Mouse (Mus musculus) neural tube, embryonic 14.5 days (tissue): ENCODE measurements around the gene Tmc8. TPM values are rescaled to one million over a fixed set of nuclear protein-coding genes. Genes with fewer than 3 reads are reported as not detected.

ENCODE experiments used
- ATAC-seq: fragments of 200-750 bp; cut with Nextera tagmentation; 2 replicates; pipeline ENCODE4 v1.8.0; 2017; ENCODE audit warnings: low read depth, mild to moderate bottlenecking, moderate TSS enrichment, moderate library complexity
- H3K27ac ChIP-seq: fragments of 300-500 bp; sonication (generic); 2 replicates; pipeline ENCODE4 v1.5.1; 2014; ENCODE audit warnings: low read depth, mild to moderate bottlenecking, control low read depth, low read length, moderate library complexity, mixed read lengths
- H3K27me3 ChIP-seq: fragments of 300-500 bp; sonication (generic); 2 replicates; pipeline ENCODE4 v1.6.1; 2014; ENCODE audit warnings: low read length; ENCODE audit not compliant: control insufficient read depth, insufficient read depth
- H3K36me3 ChIP-seq: fragments of 300-500 bp; sonication (generic); 2 replicates; pipeline ENCODE4 v1.6.1; 2014; ENCODE audit warnings: low read length, mixed read lengths; ENCODE audit not compliant: control insufficient read depth, insufficient read depth
- H3K4me1 ChIP-seq: fragments of 300-500 bp; sonication (generic); 2 replicates; pipeline ENCODE4 v1.6.1; 2014; ENCODE audit warnings: low read length; ENCODE audit not compliant: control insufficient read depth, insufficient read depth
- H3K4me2 ChIP-seq: fragments of 300-500 bp; sonication (generic); 2 replicates; pipeline ENCODE4 v1.6.1; 2014; ENCODE audit warnings: mild to moderate bottlenecking, low read depth, low read length, control low read depth
- H3K4me3 ChIP-seq: fragments of 300-500 bp; sonication (generic); 2 replicates; pipeline ENCODE4 v1.5.1; 2014; ENCODE audit warnings: low read depth, low read length, control low read depth, mixed read lengths
- H3K9ac ChIP-seq: fragments of 300-500 bp; sonication (generic); replicated peaks from 2 replicates; pipeline ENCODE4 v1.6.1; 2014; ENCODE audit warnings: low read depth, mild to moderate bottlenecking, control low read depth, low read length, mixed read lengths
- H3K9me3 ChIP-seq: fragments of 300-500 bp; sonication (generic); 2 replicates; pipeline ENCODE4 v1.6.1; 2016; ENCODE audit warnings: low read length; ENCODE audit not compliant: control insufficient read depth
- WGBS: fragments of 180-500 bp; shearing (Covaris S2); extraction: QIAGEN DNeasy Blood & Tissue Kit; methylation state at CpG from one replicate; pipeline ENCODE4 v1.1.7; 2014; 5-methylcytosine and 5-hydroxymethylcytosine counted together
- polyA plus RNA-seq: library from polyadenylated mRNA; unstranded; fragments of >200 nt; fragmentation: Nextera tagmentation; extraction: Ambion mirVana; gene quantifications from 2 replicates; pipeline ENCODE4 v1.2.1, GENCODE M21; 2014

The Tmc8 gene
- polyA plus RNA-seq, 1 experiment from 2014 or later, result 0.64 TPM

DNA sequence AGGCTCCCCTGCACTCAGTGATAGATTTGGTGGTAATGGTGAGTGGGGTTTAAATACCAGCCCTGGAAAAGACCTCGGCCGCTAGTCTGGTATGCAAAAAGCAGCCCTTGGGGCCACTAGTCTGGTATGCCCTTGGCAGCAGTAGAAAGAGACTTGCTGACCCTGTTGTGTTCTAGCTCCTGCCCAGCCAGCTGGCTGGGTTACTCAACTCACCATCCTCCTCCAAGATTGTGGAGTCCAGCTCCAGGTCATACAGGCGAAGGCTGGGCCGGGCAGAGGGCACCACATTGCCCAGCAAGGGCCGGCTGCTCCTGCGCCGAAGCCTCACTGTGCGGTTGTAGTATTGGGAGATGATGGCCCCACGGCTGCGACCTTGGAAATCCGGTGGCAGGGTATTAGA is 3.8 kb upstream of the Tmc8 start:
- peaks cover 22% of the 10 kb centered on the region for H3K4me1 ChIP-seq
- no peaks in the 10 kb centered on the region for H3K9me3 ChIP-seq
- no peak for ATAC-seq
- H3K36me3 ChIP-seq, result no peaks in the 10 kb centered on the region
- no peak overlapping the region for H3K9ac ChIP-seq
- H3K27ac ChIP-seq, result no peak overlapping the region
- 93% methylated on average over 11 of the region's 11 CpGs for WGBS
- no peaks in the 10 kb centered on the region; the same call in 1 of the 2 replicates for H3K27me3 ChIP-seq
- no peak overlapping the region for H3K4me3 ChIP-seq
- no peak overlapping the region for H3K4me2 ChIP-seq

DNA sequence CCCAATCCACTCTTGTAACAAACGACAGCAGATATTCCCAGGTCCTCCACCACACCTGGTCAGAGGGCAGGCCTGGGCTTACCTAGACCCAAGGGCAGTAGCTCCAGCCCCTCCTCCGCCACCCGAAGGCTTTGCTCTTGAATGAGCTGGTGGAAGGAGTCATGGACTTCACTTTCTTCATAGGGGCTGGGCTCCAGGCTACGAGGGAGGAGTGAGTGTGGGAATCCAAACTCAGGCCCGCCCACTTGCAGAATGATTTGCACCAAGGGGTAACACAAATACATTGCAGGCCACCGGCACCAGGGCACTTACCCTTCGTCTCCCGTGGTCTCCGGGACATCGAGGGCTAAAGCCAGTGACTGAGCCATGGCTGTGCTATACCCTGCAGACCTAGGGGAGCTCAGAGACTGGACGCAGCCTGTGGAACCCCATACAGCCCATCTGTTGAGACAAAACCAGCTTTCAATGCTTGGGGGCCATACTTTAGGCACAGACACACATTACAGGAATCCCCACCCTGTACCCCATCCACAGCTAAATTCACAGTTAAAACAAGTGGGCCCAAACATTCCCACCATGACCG is 2.9 kb upstream of the Tmc8 start:
- Histone ChIP-seq H3K4me2 (peak overlapping the region; percentile 22; the same call in 1 of the 2 replicates), H3K36me3 (no peaks in the 10 kb centered on the region), H3K27ac (peak overlapping the region; percentile 61), H3K9me3 (no peaks in the 10 kb centered on the region), H3K9ac (no peak overlapping the region), H3K27me3 (no peaks in the 10 kb centered on the region; the same call in 1 of the 2 replicates), H3K4me3 (no peak overlapping the region), H3K4me1 (peaks cover 27% of the 10 kb centered on the region)
- ATAC-seq, result no peak
- WGBS, result 46% methylated on average over 12 of the region's 12 CpGs

DNA sequence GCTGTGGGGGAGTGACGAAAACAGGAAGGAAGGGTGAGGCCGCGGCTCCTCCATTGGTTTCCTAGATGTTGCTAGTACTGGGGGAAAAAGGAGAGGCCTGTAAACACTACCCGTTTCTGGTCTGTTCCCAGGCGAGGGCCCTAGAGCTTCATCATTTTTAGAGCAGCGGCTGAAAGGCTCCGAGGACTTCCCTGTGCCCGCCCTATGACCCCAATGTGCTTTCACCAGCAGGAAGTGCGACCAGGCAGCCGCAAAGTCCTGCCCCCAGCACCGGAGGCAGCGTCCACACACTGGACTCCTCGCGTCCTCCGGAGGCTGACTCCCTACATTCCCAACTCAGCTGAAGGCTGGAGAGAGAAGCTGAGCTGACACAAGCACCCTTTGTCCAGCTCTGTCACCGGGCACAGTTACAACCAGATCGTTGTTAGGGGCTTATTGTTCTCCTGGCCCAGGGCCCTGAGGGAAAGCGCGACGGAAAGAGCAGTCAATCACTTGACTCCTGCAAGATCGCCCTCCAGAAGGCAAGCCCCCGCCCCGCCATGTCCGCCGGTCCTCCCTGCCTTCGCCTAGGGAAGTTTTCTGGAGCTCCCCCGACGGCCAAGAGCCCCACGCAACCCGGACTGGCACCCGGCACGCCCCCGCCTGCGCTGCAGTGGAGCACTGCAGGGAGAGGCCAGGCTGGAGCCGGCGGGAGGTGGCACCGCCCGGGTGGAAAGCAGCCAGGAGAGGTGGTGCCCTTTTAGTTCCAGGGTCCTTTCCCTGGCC is 2.3 kb upstream of the Tmc8 start:
- H3K4me3 ChIP-seq, result peak overlapping the region; percentile 24
- H3K4me2 ChIP-seq, result peak overlapping the region; percentile 41
- H3K4me1 ChIP-seq, result peaks cover 27% of the 10 kb centered on the region
- H3K27me3 ChIP-seq, result no peaks in the 10 kb centered on the region; the same call in 1 of the 2 replicates
- 3% methylated on average over 34 of the region's 38 CpGs for WGBS
- peak; percentile 33; the same call in 1 of the 2 replicates for ATAC-seq
- H3K9ac ChIP-seq, result peak overlapping the region; percentile 2; the same call in 1 of the 2 replicates
- H3K36me3 ChIP-seq, result no peaks in the 10 kb centered on the region
- no peaks in the 10 kb centered on the region for H3K9me3 ChIP-seq
- peak overlapping the region; percentile 61 for H3K27ac ChIP-seq

DNA sequence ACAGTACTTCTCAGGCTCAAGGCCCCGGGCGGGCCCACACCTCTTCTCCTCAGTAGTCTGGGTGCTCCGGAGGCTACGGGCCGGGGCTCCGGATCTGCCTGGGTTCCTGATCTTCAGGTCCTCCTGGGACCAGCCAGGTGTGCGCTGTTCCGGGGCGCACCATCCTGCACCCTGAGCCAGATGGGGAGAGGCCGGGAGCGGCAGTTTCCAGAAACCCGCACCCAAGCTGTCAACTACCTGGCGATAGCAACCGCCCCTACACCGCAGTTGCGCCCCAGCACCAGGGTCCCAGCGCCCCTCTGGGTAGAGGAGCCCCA is 1.7 kb upstream of the Tmc8 start:
- Histone ChIP-seq H3K9ac (0 out of 2 replicates have a peak overlapping the region, but pooled peaks have one; percentile 2), H3K9me3 (no peaks in the 10 kb centered on the region), H3K4me2 (peak overlapping the region; percentile 41), H3K36me3 (no peaks in the 10 kb centered on the region), H3K4me3 (peak overlapping the region; percentile 24), H3K4me1 (peaks cover 27% of the 10 kb centered on the region), H3K27ac (peak overlapping the region; percentile 61), H3K27me3 (no peaks in the 10 kb centered on the region; the same call in 1 of the 2 replicates)
- ATAC-seq, result no peak
- 2% methylated on average over 16 of the region's 17 CpGs for WGBS

DNA sequence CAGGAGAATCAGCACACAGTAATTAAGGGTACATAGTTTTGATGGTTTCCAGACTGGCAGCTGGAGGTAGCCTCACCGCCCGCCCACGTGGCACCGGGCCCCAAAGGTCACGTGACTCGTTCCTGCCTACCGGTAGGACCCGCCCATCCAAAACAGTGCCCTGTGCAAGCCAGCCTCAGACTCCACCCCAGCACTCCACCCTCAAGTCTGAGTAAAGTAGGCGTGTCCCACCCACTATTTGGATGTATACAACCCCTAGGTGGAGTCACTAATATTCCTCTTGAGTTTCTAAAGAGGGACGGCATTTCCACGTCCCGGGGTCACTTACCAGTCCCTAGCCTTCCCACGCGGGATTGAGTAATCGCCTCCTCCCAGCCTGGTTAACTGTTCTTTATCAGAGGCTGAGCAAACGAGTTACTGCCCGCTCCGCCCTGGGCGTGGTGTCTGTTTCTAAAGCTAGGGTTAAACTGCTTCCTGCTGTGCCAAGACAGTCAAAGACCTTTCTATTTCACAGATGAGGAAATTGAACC is 1.2 kb upstream of the Tmc8 start:
- no peak for ATAC-seq
- Histone ChIP-seq H3K9me3 (no peaks in the 10 kb centered on the region), H3K4me3 (peak overlapping the region; percentile 24), H3K4me2 (peak overlapping the region; percentile 41), H3K27ac (no peak overlapping the region), H3K9ac (0 out of 2 replicates have a peak overlapping the region, but pooled peaks have one; percentile 2), H3K4me1 (peaks cover 27% of the 10 kb centered on the region), H3K27me3 (no peaks in the 10 kb centered on the region; the same call in 1 of the 2 replicates), H3K36me3 (no peaks in the 10 kb centered on the region)
- 3% methylated on average over 19 of the region's 19 CpGs for WGBS

DNA sequence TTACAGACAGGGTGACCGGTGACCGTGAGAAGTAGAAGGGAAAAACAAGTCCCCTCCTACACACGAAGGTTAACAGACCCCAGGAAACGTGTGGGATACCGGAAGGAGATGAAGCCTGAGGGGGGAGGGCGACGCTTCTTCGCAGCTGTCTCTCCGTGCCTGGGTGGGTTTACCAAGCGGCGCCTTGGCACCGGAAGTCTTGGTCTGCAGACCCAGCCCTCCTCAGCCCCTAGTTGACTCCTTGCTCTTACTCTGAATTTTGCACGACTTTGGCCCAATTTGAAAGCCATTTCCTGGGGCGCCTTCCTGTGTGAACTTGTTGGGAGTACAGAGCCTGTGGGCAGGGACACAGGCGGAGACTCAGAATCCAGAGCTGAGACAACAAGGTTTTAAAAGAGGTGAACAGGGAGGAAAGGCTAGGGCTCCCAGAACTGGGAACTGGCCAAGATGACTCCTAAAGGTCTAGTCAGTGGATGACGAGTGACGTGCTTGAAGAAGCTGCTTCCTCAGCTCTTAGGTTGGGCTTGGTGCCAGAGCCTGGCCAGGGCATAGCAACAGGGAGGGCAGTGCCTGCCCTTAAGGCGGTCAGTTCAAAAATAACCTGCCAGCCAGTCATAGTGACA is 566 bp upstream of the Tmc8 start:
- Histone ChIP-seq H3K27ac (no peak overlapping the region; the same call in 1 of the 2 replicates), H3K4me1 (peaks cover 27% of the 10 kb centered on the region), H3K27me3 (no peaks in the 10 kb centered on the region; the same call in 1 of the 2 replicates), H3K4me3 (no peak overlapping the region), H3K4me2 (peak overlapping the region; percentile 41), H3K36me3 (no peaks in the 10 kb centered on the region), H3K9me3 (no peaks in the 10 kb centered on the region), H3K9ac (no peak overlapping the region)
- ATAC-seq, result no peak
- 21% methylated on average over 18 of the region's 18 CpGs for WGBS

DNA sequence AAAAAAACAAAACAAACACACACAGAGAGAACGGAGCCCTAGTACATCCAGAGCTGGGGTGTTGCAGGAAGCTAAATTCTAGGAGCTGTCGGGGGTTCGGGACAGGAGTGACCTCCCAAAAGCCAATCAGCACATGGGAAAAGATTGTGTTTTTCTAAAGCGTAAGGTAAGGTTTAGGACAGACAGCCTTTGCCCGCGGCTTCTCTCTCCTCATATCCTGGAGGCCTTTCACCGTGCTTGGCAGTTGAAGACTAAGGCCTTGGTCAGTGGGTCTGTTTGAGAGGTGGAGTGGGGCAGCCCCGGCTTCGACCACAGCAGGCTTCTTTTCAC is 794 bp downstream of the Tmc8 start:
- no peak overlapping the region for H3K27ac ChIP-seq
- 53% methylated on average over 9 of the region's 9 CpGs for WGBS
- H3K36me3 ChIP-seq, result no peaks in the 10 kb centered on the region
- H3K27me3 ChIP-seq, result no peaks in the 10 kb centered on the region; the same call in 1 of the 2 replicates
- ATAC-seq, result no peak
- H3K9ac ChIP-seq, result peak overlapping the region; percentile 28; the same call in 1 of the 2 replicates
- no peaks in the 10 kb centered on the region for H3K9me3 ChIP-seq
- peak overlapping the region; percentile 13 for H3K4me3 ChIP-seq
- peaks cover 27% of the 10 kb centered on the region for H3K4me1 ChIP-seq
- peak overlapping the region; percentile 48 for H3K4me2 ChIP-seq

DNA sequence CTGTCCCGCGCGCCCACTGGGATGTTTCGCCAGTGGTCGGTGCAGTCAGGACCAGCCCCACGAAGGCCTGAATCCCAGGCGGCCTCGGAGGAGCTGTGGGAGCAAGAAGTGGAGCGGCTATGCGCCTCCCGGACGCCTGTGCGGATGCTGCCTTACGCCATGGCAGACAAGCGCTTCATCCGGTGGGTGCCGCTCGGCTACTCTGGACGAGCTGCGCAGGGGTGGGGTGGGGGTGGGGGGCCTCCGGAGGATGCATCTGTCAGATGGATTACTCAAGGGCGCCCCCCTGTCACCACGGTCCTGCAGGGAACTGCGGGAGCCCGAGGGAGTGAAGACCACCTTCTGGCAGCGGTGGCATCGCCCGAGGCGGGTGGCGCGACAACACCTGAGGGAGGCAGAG is 1.2 kb downstream of the Tmc8 start:
- peaks cover 27% of the 10 kb centered on the region for H3K4me1 ChIP-seq
- ATAC-seq, result 0 out of 2 replicates have a peak, but pooled peaks have one; percentile 12
- H3K9me3 ChIP-seq, result no peaks in the 10 kb centered on the region
- H3K36me3 ChIP-seq, result no peaks in the 10 kb centered on the region
- H3K27ac ChIP-seq, result no peak overlapping the region
- peak overlapping the region; percentile 13 for H3K4me3 ChIP-seq
- 4% methylated on average over 27 of the region's 31 CpGs for WGBS
- H3K27me3 ChIP-seq, result no peaks in the 10 kb centered on the region; the same call in 1 of the 2 replicates
- H3K9ac ChIP-seq, result peak overlapping the region; percentile 28; the same call in 1 of the 2 replicates
- H3K4me2 ChIP-seq, result peak overlapping the region; percentile 48
